Mouse (Mus musculus): ENCODE data around the gene Prss57.

GRCm38 (mm10) chr10:79790861-79791260, at the start of gene Prss57:
- TF ChIP-seq POLR2A (IDR thresholded peaks at IDR 0.05; ENCODE audit: borderline replicate concordance, extremely low read depth, insufficient read depth, insufficient read length, poor library complexity, severe bottlenecking) = no peak
- TF ChIP-seq CTCF (IDR thresholded peaks at IDR 0.05; ENCODE audit: borderline replicate concordance, extremely low read depth, insufficient read depth, insufficient read length) = no peak

Data from brain, embryonic 14.5 days (tissue).